Mouse (Mus musculus): Measurements from ENCODE around the gene Dhx57.
"Not testable (repeated sequence)": the region's sequence is repeated elsewhere in the genome, so short reads cannot be mapped to it uniquely, and the experiment has no call there.

Gene Dhx57

GRCm38 (mm10) chr17:80252757-80253525 lies 37.3 kb downstream of the Dhx57 start:
- no peak for DNase-seq

- DNase-seq = no peak
Measured at GRCm38 (mm10) chr17:80243116-80243515, 47.2 kb downstream of the Dhx57 start.

- no peak for DNase-seq
Measured at GRCm38 (mm10) chr17:80241594-80241993, 48.7 kb downstream of the Dhx57 start.

- DNase-seq = no peak
Measured at GRCm38 (mm10) chr17:80237475-80237874, 52.8 kb downstream of the Dhx57 start.

GRCm38 (mm10) chr17:80236805-80237204 lies 53.5 kb downstream of the Dhx57 start:
- no peak for DNase-seq

GRCm38 (mm10) chr17:80235477-80235876 lies 54.8 kb downstream of the Dhx57 start:
- no peak for DNase-seq

GRCm38 (mm10) chr17:80234376-80234775 lies 55.9 kb downstream of the Dhx57 start:
- DNase-seq = no peak

- DNase-seq = no peak
Measured at GRCm38 (mm10) chr17:80233844-80234243, 56.4 kb downstream of the Dhx57 start.

GRCm38 (mm10) chr17:80229396-80229795 lies 60.9 kb downstream of the Dhx57 start:
- no peak for DNase-seq

GRCm38 (mm10) chr17:80225142-80225541 lies 65.1 kb downstream of the Dhx57 start:
- not testable (repeated sequence) for DNase-seq

GRCm38 (mm10) chr17:80224326-80225116 lies 65.8 kb downstream of the Dhx57 start, which contains the start of gene Gemin6:
Gene Gemin6 (plus strand): TSS chr17:80224441.
- peak; percentile 93 for DNase-seq

- no peak for DNase-seq
Measured at GRCm38 (mm10) chr17:80223829-80224228, 66.4 kb downstream of the Dhx57 start.

GRCm38 (mm10) chr17:80221890-80222628 lies 68.2 kb downstream of the Dhx57 start:
- DNase-seq = no peak

GRCm38 (mm10) chr17:80221202-80221601 lies 69.1 kb downstream of the Dhx57 start:
- no peak for DNase-seq

- DNase-seq = no peak
Measured at GRCm38 (mm10) chr17:80220131-80220530, 70.1 kb downstream of the Dhx57 start.

GRCm38 (mm10) chr17:80213998-80214397 lies 76.3 kb downstream of the Dhx57 start:
- not testable (repeated sequence) for DNase-seq

- peak; percentile 98 for DNase-seq
Measured at GRCm38 (mm10) chr17:80206671-80207581, 83.3 kb downstream of the Dhx57 start, which contains the start of the genes Srsf7 and Ttc39d. Gene Srsf7 (minus strand): TSS chr17:80207307. Gene Ttc39d (plus strand): TSS chr17:80207460.

- DNase-seq = no peak
Measured at GRCm38 (mm10) chr17:80206301-80206670, 84.0 kb downstream of the Dhx57 start.

- no peak for DNase-seq
Measured at GRCm38 (mm10) chr17:80205657-80206056, 84.6 kb downstream of the Dhx57 start.

- DNase-seq = no peak
Measured at GRCm38 (mm10) chr17:80199160-80199778, 91.0 kb downstream of the Dhx57 start.

GRCm38 (mm10) chr17:80193075-80193474 lies 97.2 kb downstream of the Dhx57 start:
- no peak for DNase-seq

Data from right cerebral cortex, adult 18-20 months (tissue).